Mouse (Mus musculus) limb, embryonic 12.5 days (tissue): ENCODE measurements around the gene Rarb. TPM values are rescaled to one million over a fixed set of nuclear protein-coding genes. Genes with fewer than 3 reads are reported as not detected.

Experiments
- ATAC-seq: fragments of 200-750 bp; cut with Nextera tagmentation; 2 replicates; pipeline ENCODE4 v1.8.0; 2017; ENCODE audit warnings: low read depth, moderate TSS enrichment; ENCODE audit not compliant: insufficient number of reproducible peaks, insufficient read depth, low FRiP score, low TSS enrichment
- H3K27ac ChIP-seq: fragments of 300-500 bp; sonication (generic); 2 replicates; pipeline ENCODE4 v1.5.1; 2016; ENCODE audit warnings: mild to moderate bottlenecking, moderate library complexity
- H3K27me3 ChIP-seq: fragments of 300-500 bp; sonication (generic); 2 replicates; pipeline ENCODE4 v1.6.1; 2016; ENCODE audit warnings: mild to moderate bottlenecking, moderate library complexity
- H3K36me3 ChIP-seq: fragments of 300-500 bp; sonication (generic); 2 replicates; pipeline ENCODE4 v1.6.1; 2016; ENCODE audit warnings: mild to moderate bottlenecking, moderate library complexity
- H3K4me1 ChIP-seq: fragments of 300-500 bp; sonication (generic); replicated peaks from 2 replicates; pipeline ENCODE4 v1.6.1; 2016
- H3K4me2 ChIP-seq: fragments of 300-500 bp; sonication (generic); 2 replicates; pipeline ENCODE4 v1.6.1; 2016; ENCODE audit warnings: mild to moderate bottlenecking, moderate library complexity
- H3K4me3 ChIP-seq: fragments of 300-500 bp; sonication (generic); replicated peaks from 2 replicates; pipeline ENCODE4 v1.5.1; 2016; ENCODE audit warnings: mild to moderate bottlenecking
- H3K9ac ChIP-seq: fragments of 300-500 bp; sonication (generic); replicated peaks from 2 replicates; pipeline ENCODE4 v1.6.1; 2016; ENCODE audit warnings: mild to moderate bottlenecking, moderate library complexity
- H3K9me3 ChIP-seq: fragments of 300-500 bp; sonication (generic); 2 replicates; pipeline ENCODE4 v1.6.1; 2016; ENCODE audit warnings: mild to moderate bottlenecking, moderate library complexity
- WGBS: fragments of 180-500 bp; shearing (Covaris S2); methylation state at CpG from one replicate; pipeline ENCODE4 v1.1.7; 2016; 5-methylcytosine and 5-hydroxymethylcytosine counted together
- polyA plus RNA-seq: library from polyadenylated mRNA; unstranded; fragments of >200 nt; fragmentation: Nextera tagmentation; extraction: Ambion mirVana; gene quantifications from 2 replicates; pipeline ENCODE4 v1.2.1, GENCODE M21; 2016

The Rarb gene
- polyA plus RNA-seq, 1 experiment from 2014 or later = 9.1 TPM

- peak overlapping the region; percentile 82 for H3K27ac ChIP-seq
- H3K4me1 ChIP-seq = peaks cover 24% of the 10 kb centered on the region; the same call in 1 of the 2 replicates
- H3K36me3 ChIP-seq = no peaks in the 10 kb centered on the region
- H3K9me3 ChIP-seq = no peaks in the 10 kb centered on the region
- H3K27me3 ChIP-seq = peaks cover 48% of the 10 kb centered on the region
- H3K4me2 ChIP-seq = peak overlapping the region; percentile 90
- H3K4me3 ChIP-seq = peak overlapping the region; percentile 57
- WGBS = 1% methylated on average over 52 of the region's 52 CpGs
- ATAC-seq = peak; percentile 83
- peak overlapping the region; percentile 58 for H3K9ac ChIP-seq
Measured at GRCm38 (mm10) chr14:16574925-16575721, 243.8 kb downstream of the Rarb start.

GRCm38 (mm10) chr14:16573475-16574171 lies 245.3 kb downstream of the Rarb start:
- 43% methylated on average over 6 of the region's 6 CpGs for WGBS
- peak overlapping the region; percentile 57 for H3K4me3 ChIP-seq
- no peaks in the 10 kb centered on the region for H3K36me3 ChIP-seq
- no peak overlapping the region for H3K27ac ChIP-seq
- no peak for ATAC-seq
- H3K9ac ChIP-seq = no peak overlapping the region
- H3K4me2 ChIP-seq = peak overlapping the region; percentile 90
- H3K27me3 ChIP-seq = peaks cover 50% of the 10 kb centered on the region
- H3K4me1 ChIP-seq = peaks cover 24% of the 10 kb centered on the region; the same call in 1 of the 2 replicates
- H3K9me3 ChIP-seq = no peaks in the 10 kb centered on the region

DNA sequence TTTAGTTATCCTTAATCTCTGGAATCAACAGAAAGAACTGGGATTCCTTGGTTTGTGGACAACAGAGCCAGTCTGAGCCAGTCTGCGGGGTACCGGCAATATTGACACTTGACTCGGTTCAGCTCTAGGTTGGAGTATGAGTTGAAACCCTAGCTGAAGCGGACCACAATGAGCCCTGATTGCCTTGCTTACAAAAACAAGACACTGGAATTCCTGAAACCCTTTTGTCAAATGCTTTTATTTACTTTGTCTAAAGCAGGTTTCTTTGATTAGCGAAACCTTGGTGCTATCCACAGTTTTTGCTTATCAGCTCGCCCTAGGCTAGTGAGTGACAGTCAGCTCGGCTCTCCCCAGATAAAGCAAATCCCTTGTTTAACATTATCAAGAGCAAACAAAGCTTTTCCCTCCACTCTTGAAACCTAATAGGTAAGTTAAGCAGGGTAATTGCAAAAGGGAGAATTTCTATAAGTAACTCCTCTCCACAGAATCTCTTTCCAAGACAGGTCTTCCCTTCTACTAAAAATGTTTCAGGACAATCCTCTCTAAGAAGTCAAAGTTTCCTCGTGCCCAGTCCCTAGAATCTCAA lies 246.1 kb downstream of the Rarb start:
- peak overlapping the region; percentile 57 for H3K4me3 ChIP-seq
- no peak overlapping the region for H3K9ac ChIP-seq
- peak overlapping the region; percentile 90 for H3K4me2 ChIP-seq
- H3K9me3 ChIP-seq = no peaks in the 10 kb centered on the region
- H3K4me1 ChIP-seq = peaks cover 24% of the 10 kb centered on the region; the same call in 1 of the 2 replicates
- peaks cover 47% of the 10 kb centered on the region for H3K27me3 ChIP-seq
- H3K36me3 ChIP-seq = no peaks in the 10 kb centered on the region
- no peak overlapping the region for H3K27ac ChIP-seq
- ATAC-seq = no peak
- 22% methylated on average over 8 of the region's 8 CpGs for WGBS

DNA sequence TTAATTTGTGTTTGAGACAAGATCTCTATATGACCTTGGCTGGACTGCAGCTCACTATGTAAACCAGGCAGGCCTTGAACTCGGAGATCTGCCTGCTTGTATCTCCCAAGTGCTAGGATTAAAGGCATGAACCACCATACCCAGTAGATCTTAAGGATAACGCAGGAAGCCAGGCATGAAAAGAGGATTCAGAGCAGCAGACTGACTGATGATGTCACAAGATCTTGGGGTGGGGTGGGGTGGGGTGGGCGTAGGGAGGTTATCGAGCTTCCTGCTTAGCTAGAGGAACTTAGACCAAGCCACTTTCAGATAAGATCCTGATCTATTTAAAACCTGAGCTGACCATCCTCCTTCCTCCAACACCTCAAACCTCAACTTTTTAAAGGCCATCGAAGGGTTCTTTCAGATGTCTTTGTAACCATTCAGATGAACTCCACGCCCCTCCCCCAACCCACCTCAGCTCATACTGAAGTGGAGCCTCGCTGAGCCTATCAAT lies 249.4 kb downstream of the Rarb start:
- no peaks in the 10 kb centered on the region for H3K9me3 ChIP-seq
- no peak overlapping the region for H3K4me2 ChIP-seq
- no peak overlapping the region for H3K27ac ChIP-seq
- WGBS = 62% methylated on average over 7 of the region's 7 CpGs
- H3K9ac ChIP-seq = no peak overlapping the region
- H3K4me3 ChIP-seq = no peak overlapping the region
- peaks cover 17% of the 10 kb centered on the region; the same call in 1 of the 2 replicates for H3K4me1 ChIP-seq
- H3K27me3 ChIP-seq = peaks cover 32% of the 10 kb centered on the region
- no peak for ATAC-seq
- H3K36me3 ChIP-seq = no peaks in the 10 kb centered on the region

DNA sequence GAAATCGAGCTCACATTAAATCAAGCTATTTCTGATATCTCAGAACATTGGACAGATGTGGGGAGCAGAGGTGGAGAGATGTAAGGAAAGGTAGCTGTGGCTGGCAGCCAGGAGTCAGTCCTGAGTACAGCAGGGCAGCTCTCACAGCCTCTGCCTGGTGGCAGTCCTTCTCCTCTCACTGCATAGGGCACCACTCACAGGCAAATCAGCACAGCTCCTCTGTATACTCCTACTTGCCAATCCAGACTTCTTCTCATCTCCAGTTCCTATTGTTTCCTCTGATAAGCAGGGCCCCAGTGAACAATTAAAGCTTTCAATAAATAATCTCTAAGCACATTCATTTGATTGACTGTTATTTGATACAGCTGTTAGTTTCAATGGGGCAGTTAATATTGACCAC lies 252.0 kb downstream of the Rarb start:
- H3K36me3 ChIP-seq = no peaks in the 10 kb centered on the region
- no peaks in the 10 kb centered on the region for H3K9me3 ChIP-seq
- WGBS = 84% methylated on average over 1 of the region's 1 CpGs
- no peak overlapping the region for H3K4me2 ChIP-seq
- H3K27ac ChIP-seq = no peak overlapping the region
- no peak overlapping the region for H3K9ac ChIP-seq
- no peak overlapping the region for H3K4me3 ChIP-seq
- ATAC-seq = no peak
- H3K27me3 ChIP-seq = peaks cover 7% of the 10 kb centered on the region
- H3K4me1 ChIP-seq = peaks cover 18% of the 10 kb centered on the region; the same call in 1 of the 2 replicates

DNA sequence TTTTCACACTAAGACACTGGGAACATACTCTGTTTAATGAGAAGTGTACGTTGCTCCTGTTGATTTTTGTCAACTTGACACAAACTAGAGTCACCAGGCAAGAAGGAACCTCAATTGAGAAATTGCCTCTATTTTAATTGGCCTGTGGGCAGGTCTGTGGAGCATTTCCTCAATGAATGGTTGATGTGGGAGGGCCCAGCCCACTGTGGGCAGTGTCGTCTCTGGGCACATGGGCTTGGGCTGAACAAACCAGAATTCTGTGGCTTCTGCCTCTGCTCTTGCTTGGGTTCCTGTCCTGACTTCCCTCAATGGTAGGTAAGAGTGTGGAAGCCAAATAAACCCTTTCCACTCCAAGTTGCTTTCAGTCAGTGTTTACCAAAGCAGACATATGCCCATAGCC lies 255.0 kb downstream of the Rarb start:
- Histone ChIP-seq H3K9me3 (no peaks in the 10 kb centered on the region), H3K4me2 (no peak overlapping the region), H3K4me1 (peaks cover 26% of the 10 kb centered on the region), H3K9ac (no peak overlapping the region), H3K4me3 (no peak overlapping the region), H3K27me3 (peaks cover 8% of the 10 kb centered on the region), H3K36me3 (no peaks in the 10 kb centered on the region), H3K27ac (no peak overlapping the region)
- no peak for ATAC-seq
- 78% methylated on average over 2 of the region's 2 CpGs for WGBS

DNA sequence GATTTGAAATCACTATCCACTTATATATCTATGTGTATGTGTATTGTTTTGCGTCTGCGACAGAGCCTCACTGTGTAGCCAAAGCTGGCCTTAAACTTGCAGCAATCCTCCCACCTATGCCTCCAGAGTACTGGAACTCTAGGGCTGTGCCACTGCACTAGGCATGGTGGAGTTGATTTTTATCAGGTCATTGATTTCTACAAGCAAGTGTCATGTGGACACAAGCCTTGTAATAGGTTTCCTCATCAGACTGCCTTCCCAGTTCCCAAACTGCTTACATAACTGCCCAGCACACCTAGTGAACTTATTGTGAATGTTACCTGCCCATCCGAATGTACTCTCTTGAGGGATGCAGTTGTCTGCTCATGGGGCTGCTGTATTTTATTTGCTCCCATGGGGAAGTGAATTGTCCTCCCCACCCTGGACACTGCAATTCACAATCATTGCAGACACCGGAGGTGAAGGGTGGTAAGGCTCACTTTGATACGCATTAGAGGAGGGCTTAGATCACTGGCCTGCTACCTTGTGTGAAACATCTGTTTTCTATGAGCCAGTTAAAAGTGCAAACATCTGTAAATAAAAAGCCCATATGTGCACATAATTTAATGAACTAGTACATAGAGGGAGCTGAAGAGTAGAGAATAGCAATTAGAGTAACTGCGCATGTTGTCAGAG lies 257.3 kb downstream of the Rarb start:
- no peak; the same call in 1 of the 2 replicates for ATAC-seq
- no peaks in the 10 kb centered on the region for H3K36me3 ChIP-seq
- 44% methylated on average over 6 of the region's 6 CpGs for WGBS
- H3K4me3 ChIP-seq = no peak overlapping the region
- H3K27ac ChIP-seq = no peak overlapping the region
- H3K9ac ChIP-seq = no peak overlapping the region
- H3K9me3 ChIP-seq = no peaks in the 10 kb centered on the region
- H3K27me3 ChIP-seq = peaks cover 11% of the 10 kb centered on the region; the same call in 1 of the 2 replicates
- no peak overlapping the region for H3K4me2 ChIP-seq
- peaks cover 26% of the 10 kb centered on the region for H3K4me1 ChIP-seq

DNA sequence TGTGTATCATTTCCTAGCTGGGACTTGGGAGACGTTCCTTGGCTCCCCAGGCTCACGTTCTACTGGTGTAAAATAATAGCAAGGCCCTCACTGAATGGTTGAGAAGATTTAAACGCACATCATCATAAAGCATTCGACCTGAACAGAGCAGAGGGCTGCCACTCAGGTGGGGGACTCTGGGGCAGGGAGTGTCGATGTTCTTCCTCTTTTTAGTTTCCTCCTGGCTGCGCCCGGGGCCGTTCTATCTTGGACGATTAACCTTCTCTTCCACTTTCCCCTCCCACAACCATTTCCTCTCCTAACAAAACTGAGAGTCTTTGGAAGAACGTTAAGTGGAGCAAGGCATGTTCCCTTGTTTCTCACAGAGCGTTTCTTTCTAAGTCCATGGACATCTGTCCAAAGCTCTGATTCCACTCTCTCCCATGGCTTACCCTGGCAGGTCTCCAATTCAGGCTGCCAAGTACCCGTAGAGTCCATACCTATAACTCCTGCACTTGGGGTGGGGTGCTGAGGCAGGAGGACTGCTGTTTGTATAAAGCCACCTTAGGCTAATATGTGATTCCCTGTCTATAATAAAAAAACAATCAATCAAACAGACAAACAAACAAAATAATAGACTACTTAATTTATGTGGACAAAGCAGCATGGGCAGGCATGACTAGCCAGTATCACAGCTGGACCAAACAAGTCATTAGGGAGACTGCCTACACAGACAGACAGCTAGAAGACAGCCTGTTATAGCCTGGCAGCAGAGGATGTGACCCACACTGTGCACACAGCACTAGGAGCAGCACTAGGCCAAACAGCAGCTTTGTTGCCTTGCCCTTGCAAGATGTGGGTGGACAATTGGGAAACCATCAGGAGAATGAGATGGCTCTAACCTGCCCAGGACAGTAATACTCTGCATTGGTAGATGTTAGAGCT lies 259.4 kb downstream of the Rarb start:
- Histone ChIP-seq H3K27me3 (peaks cover 11% of the 10 kb centered on the region; the same call in 1 of the 2 replicates), H3K27ac (no peak overlapping the region), H3K36me3 (no peaks in the 10 kb centered on the region), H3K9me3 (no peaks in the 10 kb centered on the region), H3K9ac (no peak overlapping the region), H3K4me1 (peaks cover 43% of the 10 kb centered on the region), H3K4me3 (no peak overlapping the region), H3K4me2 (no peak overlapping the region)
- ATAC-seq = no peak
- 64% methylated on average over 12 of the region's 12 CpGs for WGBS

DNA sequence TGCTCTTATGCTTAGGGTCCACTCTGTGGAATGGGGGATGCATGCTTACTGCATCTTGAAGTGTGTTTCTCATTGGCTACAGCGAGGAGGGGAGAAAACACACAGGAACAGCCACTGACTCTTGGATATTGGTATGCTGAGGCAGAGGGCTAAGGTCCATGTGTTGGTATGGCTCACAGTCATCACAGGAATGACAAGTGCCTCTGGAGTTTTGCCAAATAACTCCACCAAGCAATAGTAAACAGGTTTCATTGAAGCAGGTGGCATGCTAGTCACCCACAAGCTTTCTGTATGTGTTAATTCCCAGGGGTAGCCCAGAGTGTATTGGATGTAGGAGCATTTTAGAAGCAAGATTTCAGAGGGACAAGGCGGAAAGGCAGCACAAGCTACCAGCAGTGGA lies 260.9 kb downstream of the Rarb start:
- H3K36me3 ChIP-seq = no peaks in the 10 kb centered on the region
- no peaks in the 10 kb centered on the region for H3K9me3 ChIP-seq
- no peak overlapping the region for H3K27ac ChIP-seq
- ATAC-seq = no peak
- H3K27me3 ChIP-seq = peaks cover 11% of the 10 kb centered on the region; the same call in 1 of the 2 replicates
- peaks cover 57% of the 10 kb centered on the region for H3K4me1 ChIP-seq
- H3K9ac ChIP-seq = no peak overlapping the region
- H3K4me3 ChIP-seq = no peak overlapping the region
- H3K4me2 ChIP-seq = no peak overlapping the region
- WGBS = 88% methylated on average over 2 of the region's 2 CpGs
